Mouse (Mus musculus): ENCODE results near the gene Mslnl. TPM values are rescaled to one million over a fixed set of nuclear protein-coding genes. Genes with fewer than 3 reads are reported as not detected.
"Not testable (repeated sequence)": the region's sequence is repeated elsewhere in the genome, so short reads cannot be mapped to it uniquely, and the experiment has no call there.

Gene Mslnl
- polyA plus RNA-seq, 1 experiment from 2014 or later: not detected

DNA sequence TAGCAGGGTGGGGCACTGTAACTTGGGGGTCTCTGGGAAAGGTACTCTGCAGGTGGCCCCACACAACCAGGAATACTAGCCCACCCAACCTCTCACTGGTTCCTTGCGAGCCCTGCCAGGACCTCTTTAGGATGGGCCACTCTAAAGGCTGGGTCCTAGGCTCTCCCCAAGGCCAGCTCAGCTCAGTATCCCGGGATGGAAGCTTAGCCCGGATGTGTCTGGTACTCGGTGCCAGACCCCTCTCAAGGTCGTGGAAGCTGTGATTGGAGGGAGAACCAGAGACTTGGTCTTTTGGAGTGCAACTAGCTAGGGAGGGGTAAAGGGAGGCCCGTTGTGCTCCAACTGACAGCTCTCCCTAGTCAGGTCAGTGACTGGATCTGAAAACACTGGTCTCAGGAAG is 18.2 kb upstream of the Mslnl start:
- Histone ChIP-seq H3K36me3 (peaks cover 40% of the 10 kb centered on the region), H3K9me3 (no peaks in the 10 kb centered on the region), H3K4me1 (peaks cover 20% of the 10 kb centered on the region), H3K4me2 (peak overlapping the region; percentile 78), H3K27ac (no peak overlapping the region), H3K9ac (peak overlapping the region; percentile 69), H3K4me3 (peak overlapping the region; percentile 45), H3K27me3 (peaks cover 36% of the 10 kb centered on the region)
- ATAC-seq (ENCODE audit: insufficient number of reproducible peaks, insufficient read depth, low FRiP score, low TSS enrichment, low read depth): no peak
- 10% methylated on average over 6 of the region's 6 CpGs for WGBS

DNA sequence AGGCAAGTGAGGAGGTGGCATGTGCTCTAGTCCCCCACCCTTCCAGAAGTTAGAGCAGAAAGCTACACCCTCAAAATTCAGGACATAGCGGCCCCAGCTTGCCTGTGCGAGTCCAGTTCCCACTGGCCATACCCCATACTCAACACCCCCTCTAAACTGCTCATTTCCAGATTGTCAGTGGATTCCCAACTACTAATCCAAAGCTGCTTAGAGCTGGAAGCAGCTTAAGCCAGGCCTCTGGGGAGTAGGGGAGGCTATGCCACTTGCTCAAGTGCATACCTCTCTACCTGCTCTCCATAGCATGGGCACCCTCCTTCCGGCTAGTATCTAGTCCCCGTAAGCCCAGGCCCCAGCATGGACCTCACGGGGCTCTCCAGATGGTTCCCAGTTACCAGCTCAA is 14.4 kb upstream of the Mslnl start:
- H3K36me3 ChIP-seq: peaks cover 63% of the 10 kb centered on the region
- no peak overlapping the region for H3K4me2 ChIP-seq
- WGBS: 93% methylated on average over 5 of the region's 5 CpGs
- H3K9me3 ChIP-seq: no peaks in the 10 kb centered on the region
- H3K27me3 ChIP-seq: peaks cover 19% of the 10 kb centered on the region
- 0 out of 2 replicates have a peak overlapping the region, but pooled peaks have one; percentile 6 for H3K9ac ChIP-seq
- H3K4me3 ChIP-seq: no peak overlapping the region
- peaks cover 23% of the 10 kb centered on the region for H3K4me1 ChIP-seq
- ATAC-seq (ENCODE audit: insufficient number of reproducible peaks, insufficient read depth, low FRiP score, low TSS enrichment, low read depth): no peak
- no peak overlapping the region for H3K27ac ChIP-seq

DNA sequence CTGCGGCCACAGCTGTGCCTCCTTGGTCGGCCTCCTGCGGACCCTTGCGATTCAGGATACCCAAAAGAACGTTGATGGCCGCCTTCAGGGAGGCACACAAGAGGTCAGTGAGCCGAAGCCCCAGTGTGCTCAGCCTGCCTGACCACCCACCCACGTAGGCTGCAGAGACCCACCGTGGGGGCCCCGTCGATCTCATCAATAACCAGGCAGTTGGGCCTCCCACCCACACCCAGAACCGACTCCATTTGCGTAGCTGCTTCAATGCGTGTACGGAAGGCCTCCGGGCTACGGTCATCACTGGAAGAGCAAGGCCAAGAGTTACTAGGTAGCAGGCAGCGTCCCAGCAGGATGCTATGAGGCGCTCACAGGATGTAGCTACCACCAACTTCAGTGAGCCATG is 12.4 kb upstream of the Mslnl start:
- no peak overlapping the region for H3K4me2 ChIP-seq
- WGBS: 96% methylated on average over 19 of the region's 19 CpGs
- no peak overlapping the region for H3K27ac ChIP-seq
- H3K9ac ChIP-seq: peak overlapping the region; percentile 22; the same call in 1 of the 2 replicates
- no peaks in the 10 kb centered on the region for H3K27me3 ChIP-seq
- peaks cover 63% of the 10 kb centered on the region for H3K36me3 ChIP-seq
- no peaks in the 10 kb centered on the region for H3K9me3 ChIP-seq
- peaks cover 18% of the 10 kb centered on the region for H3K4me1 ChIP-seq
- no peak overlapping the region for H3K4me3 ChIP-seq
- ATAC-seq (ENCODE audit: insufficient number of reproducible peaks, insufficient read depth, low FRiP score, low TSS enrichment, low read depth): no peak

DNA sequence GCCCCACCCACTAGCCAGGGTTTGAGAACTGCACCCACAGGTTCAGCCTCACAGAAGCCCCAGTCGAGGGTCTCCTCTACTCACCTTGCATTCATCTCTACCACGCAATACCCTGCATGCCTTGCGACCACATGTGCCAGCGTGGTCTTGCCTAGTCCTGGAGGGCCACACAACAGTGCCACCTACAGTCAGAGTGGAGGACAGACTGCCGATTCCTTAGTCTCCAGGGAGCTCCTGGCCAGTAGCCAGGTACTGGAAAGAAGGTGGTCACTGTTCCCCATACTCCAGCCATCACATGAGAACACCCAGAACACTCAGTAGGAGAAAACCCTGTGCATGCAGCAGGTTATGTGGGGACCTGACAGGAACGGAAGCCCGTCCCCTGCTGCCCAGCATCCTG is 11.9 kb upstream of the Mslnl start:
- ATAC-seq (ENCODE audit: insufficient number of reproducible peaks, insufficient read depth, low FRiP score, low TSS enrichment, low read depth): no peak
- Histone ChIP-seq H3K36me3 (peaks cover 62% of the 10 kb centered on the region), H3K4me3 (no peak overlapping the region), H3K4me1 (peaks cover 22% of the 10 kb centered on the region), H3K9me3 (no peaks in the 10 kb centered on the region), H3K27ac (no peak overlapping the region), H3K4me2 (no peak overlapping the region), H3K27me3 (no peaks in the 10 kb centered on the region), H3K9ac (no peak overlapping the region)
- 74% methylated on average over 7 of the region's 7 CpGs for WGBS

DNA sequence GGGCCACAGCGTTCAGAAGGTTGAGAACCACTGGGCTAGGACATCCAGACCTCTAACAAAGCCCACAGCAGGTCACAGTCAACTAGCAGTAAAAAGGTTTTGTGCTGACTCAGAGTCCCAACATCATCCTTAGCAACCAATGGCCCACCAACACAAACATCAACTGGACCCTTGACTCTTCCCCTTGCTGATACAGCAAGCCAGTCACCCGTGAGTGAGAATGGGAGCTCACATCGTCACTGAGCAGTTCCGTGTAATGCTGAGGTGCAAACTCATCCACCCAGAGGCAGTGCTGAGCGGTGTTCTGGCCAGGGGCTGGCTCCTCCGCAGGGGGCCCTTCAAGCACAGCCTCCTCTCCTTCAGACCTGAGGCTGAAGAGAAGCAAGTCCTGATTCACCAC is 10.6 kb upstream of the Mslnl start:
- 0 out of 2 replicates have a peak overlapping the region, but pooled peaks have one; percentile 40 for H3K9ac ChIP-seq
- H3K9me3 ChIP-seq: no peaks in the 10 kb centered on the region
- peaks cover 23% of the 10 kb centered on the region for H3K4me1 ChIP-seq
- H3K27ac ChIP-seq: no peak overlapping the region
- WGBS: 80% methylated on average over 6 of the region's 6 CpGs
- H3K36me3 ChIP-seq: peaks cover 59% of the 10 kb centered on the region
- H3K4me2 ChIP-seq: no peak overlapping the region
- no peak for ATAC-seq (ENCODE audit: insufficient number of reproducible peaks, insufficient read depth, low FRiP score, low TSS enrichment, low read depth)
- no peaks in the 10 kb centered on the region for H3K27me3 ChIP-seq
- no peak overlapping the region for H3K4me3 ChIP-seq

DNA sequence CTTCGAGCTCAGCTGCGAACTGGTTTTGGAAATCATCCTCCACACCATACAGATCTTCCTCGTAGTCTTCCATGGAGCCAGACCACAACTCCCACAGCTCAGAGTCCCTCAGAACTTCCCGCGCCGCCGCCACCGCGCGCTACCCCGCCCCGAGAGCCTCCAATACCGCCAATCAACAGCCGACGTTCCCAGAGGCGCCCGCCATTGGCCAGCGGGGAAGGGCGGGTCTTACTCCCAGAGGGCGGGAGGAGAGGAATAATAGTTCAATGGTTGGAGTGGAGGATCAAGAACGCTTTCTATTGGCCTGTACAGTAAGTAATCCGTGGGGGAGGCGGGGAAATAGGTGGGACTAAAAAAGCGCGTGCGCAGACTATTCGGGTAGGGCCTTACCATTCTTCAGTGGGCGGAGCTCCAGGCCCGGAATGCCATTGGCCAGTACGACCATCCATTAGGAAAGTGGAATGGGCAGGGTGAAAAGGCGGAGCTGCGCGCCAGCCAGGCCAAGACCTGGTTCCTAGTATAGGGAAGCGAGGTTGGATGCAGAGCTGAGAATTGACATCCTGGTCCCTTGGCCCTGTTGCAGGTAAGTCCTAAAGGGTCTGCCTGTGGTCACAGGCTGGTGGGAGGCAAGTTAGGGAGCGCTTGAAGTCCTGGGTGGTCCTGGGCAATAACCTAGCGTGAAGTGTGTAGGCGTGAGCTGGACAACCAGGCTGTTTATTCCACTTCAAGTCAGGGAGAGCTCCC is 8.4 kb upstream of the Mslnl start, which contains the start of the genes Chtf18 and Rpusd1:
Gene Chtf18, minus strand, starts transcription at position 155 of the 744 bp plus-strand sequence.
Gene Rpusd1, plus strand, starts transcription at position 406 of the 744 bp plus-strand sequence.
- no peaks in the 10 kb centered on the region for H3K9me3 ChIP-seq
- under 1% methylated on average over 37 of the region's 37 CpGs for WGBS
- ATAC-seq (ENCODE audit: insufficient number of reproducible peaks, insufficient read depth, low FRiP score, low TSS enrichment, low read depth): peak; percentile 98
- H3K4me2 ChIP-seq: peak within 1 kb of the TSS; percentile 96
- no peaks in the 10 kb centered on the region for H3K27me3 ChIP-seq
- H3K4me3 ChIP-seq: peak within 1 kb of the TSS; percentile 65
- peak within 1 kb of the TSS; percentile 86 for H3K9ac ChIP-seq
- peaks cover 23% of the 10 kb centered on the region for H3K4me1 ChIP-seq
- peak within 1 kb of the TSS; percentile 53 for H3K27ac ChIP-seq
- peaks cover 49% of the 10 kb centered on the region for H3K36me3 ChIP-seq

DNA sequence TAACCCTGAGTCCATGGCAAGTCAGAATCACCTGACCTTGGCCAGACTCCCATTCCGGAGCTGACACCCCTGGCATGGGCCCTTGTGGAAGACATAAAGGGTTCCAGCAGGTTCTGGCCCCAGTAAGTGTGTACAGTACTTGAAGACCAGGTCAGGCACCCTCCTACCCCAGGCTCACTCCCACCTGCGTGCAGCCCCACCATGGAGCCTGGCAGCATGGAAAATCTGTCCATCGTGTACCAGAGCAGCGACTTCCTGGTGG is 7.9 kb upstream of the Mslnl start:
- peak overlapping the region; percentile 53 for H3K27ac ChIP-seq
- peaks cover 44% of the 10 kb centered on the region for H3K36me3 ChIP-seq
- 22% methylated on average over 4 of the region's 4 CpGs for WGBS

DNA sequence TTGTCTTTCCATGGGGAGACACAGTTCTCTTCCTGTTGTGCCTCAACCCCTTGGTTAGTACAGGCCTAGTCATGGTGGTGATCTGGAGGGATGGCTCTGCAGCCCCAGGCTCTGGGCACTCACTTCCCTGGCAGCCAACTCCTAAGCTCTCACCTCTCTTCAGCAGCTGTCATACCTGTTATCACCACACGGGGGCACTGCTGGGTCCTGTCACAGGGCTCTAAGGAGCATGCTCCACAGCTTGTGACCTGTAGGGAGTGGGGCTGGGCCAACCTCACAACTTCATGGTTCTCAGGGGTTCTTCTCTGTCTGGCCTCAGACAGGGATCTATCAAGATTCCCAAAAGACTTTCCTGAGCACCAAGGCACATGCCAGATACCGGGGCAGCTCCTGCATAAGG is 3.8 kb upstream of the Mslnl start:
- WGBS: 17% methylated on average over 2 of the region's 2 CpGs

More for the DNA sequence above, 7.9 kb upstream of the Mslnl start:
- Histone ChIP-seq H3K4me1 (peaks cover 23% of the 10 kb centered on the region), H3K4me3 (peak overlapping the region; percentile 65), H3K4me2 (peak overlapping the region; percentile 96), H3K9ac (peak overlapping the region; percentile 86), H3K9me3 (no peaks in the 10 kb centered on the region), H3K27me3 (no peaks in the 10 kb centered on the region)
- no peak for ATAC-seq (ENCODE audit: insufficient number of reproducible peaks, insufficient read depth, low FRiP score, low TSS enrichment, low read depth)

DNA sequence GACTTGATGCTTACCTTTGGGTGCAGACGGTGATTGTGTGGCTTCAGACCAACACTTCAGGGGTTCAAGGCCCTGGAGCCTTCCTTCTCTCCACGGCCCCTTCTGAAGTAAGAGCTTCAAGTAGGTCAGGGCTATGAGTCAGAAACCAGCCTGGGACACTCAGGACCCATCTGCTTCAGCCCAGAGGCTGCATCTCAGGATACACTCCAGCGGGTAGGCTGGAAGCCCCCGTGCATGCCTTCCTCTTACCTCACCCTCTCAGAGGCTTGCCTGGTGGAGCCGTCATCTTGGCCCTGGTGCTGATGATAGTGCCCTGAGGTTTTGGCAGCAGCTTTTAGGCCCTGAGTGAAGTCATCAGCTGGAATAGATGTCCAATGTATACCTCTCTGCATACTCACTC is 596 bp upstream of the Mslnl start:
- H3K9ac ChIP-seq: peak overlapping the region; percentile 36; the same call in 1 of the 2 replicates
- no peaks in the 10 kb centered on the region for H3K4me1 ChIP-seq
- H3K27ac ChIP-seq: no peak overlapping the region
- no peaks in the 10 kb centered on the region for H3K9me3 ChIP-seq
- no peaks in the 10 kb centered on the region for H3K27me3 ChIP-seq
- H3K36me3 ChIP-seq: peaks cover 12% of the 10 kb centered on the region
- no peak for ATAC-seq (ENCODE audit: insufficient number of reproducible peaks, insufficient read depth, low FRiP score, low TSS enrichment, low read depth)
- H3K4me3 ChIP-seq: no peak overlapping the region
- 79% methylated on average over 5 of the region's 5 CpGs for WGBS
- no peak overlapping the region for H3K4me2 ChIP-seq

More for the DNA sequence above, 3.8 kb upstream of the Mslnl start:
- no peak overlapping the region for H3K27ac ChIP-seq
- peaks cover 11% of the 10 kb centered on the region for H3K4me1 ChIP-seq
- H3K9ac ChIP-seq: no peak overlapping the region
- H3K4me3 ChIP-seq: no peak overlapping the region
- no peaks in the 10 kb centered on the region for H3K9me3 ChIP-seq
- H3K36me3 ChIP-seq: peaks cover 24% of the 10 kb centered on the region
- H3K4me2 ChIP-seq: no peak overlapping the region
- no peak for ATAC-seq (ENCODE audit: insufficient number of reproducible peaks, insufficient read depth, low FRiP score, low TSS enrichment, low read depth)
- no peaks in the 10 kb centered on the region for H3K27me3 ChIP-seq

DNA sequence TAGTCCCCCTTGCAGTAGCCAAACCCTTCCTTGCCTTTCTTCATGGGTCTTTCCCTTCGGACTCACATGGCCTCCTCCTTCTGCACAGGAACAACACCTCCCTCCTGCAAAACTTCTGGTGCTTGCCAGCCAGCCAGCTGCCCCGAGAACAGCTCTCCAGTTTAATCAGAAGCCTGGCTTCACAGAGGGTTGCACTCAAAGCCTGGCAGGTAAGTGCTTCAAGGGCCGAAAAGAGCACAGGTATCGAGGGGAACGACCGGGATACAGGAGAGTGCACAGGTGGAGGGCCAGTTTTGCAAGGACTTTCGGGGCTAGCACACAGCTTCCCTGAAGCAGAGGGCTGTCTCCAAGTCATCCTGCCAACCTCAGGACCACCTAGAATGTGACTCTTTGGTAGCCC is 3.0 kb downstream of the Mslnl start:
- no peak overlapping the region for H3K4me2 ChIP-seq
- H3K9me3 ChIP-seq: no peaks in the 10 kb centered on the region
- no peaks in the 10 kb centered on the region for H3K27me3 ChIP-seq
- H3K9ac ChIP-seq: no peak overlapping the region
- no peak overlapping the region for H3K4me3 ChIP-seq
- no peak for ATAC-seq (ENCODE audit: insufficient number of reproducible peaks, insufficient read depth, low FRiP score, low TSS enrichment, low read depth)
- 81% methylated on average over 7 of the region's 7 CpGs for WGBS
- H3K27ac ChIP-seq: no peak overlapping the region
- no peaks in the 10 kb centered on the region for H3K36me3 ChIP-seq
- no peaks in the 10 kb centered on the region for H3K4me1 ChIP-seq

DNA sequence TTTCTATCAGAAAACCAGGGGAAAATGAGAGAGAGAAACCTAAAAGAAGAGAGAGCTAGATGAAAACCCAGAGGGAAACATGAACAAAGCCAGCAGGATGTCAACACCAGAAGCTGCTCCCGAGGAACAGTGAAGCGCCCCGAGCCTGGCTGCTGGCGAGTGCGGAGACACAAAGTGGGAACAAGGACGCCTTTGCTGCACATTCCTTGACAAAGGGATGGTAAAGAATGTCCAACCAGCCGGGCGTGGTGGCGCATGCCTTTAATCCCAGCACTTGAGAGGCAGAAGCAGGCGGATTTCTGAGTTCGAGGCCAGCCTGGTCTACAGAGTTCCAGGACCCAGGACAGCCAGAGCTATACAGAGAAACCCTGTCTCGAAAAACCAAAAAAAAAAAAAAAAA is 5.6 kb downstream of the Mslnl start:
- H3K4me1 ChIP-seq; H3K4me2 ChIP-seq; H3K9me3 ChIP-seq; H3K27me3 ChIP-seq; ATAC-seq (ENCODE audit: insufficient number of reproducible peaks, insufficient read depth, low FRiP score, low TSS enrichment, low read depth); H3K9ac ChIP-seq; H3K4me3 ChIP-seq; H3K36me3 ChIP-seq; H3K27ac ChIP-seq: not testable (repeated sequence)
- WGBS: 71% methylated on average over 12 of the region's 12 CpGs

DNA sequence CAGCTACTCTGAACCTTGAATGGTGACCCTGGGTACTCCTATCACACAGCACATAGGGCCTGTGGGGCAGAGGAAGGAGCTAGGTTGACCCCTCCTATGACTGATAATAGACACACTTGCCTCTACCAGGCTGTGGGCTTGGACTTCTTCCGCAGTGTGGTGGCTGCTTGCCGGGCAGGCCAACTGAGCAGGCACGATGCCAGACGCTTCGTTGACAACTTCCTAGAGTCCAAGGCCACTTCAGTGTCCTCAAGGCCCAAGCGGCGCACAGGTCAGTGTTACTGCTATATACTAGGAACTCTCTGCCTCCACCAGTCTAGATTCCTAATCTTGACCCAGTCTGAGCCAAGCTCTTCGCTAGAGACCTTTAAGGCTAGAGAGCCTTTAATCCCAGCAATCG is 8.0 kb downstream of the Mslnl start:
- Histone ChIP-seq H3K9ac (no peak overlapping the region), H3K4me2 (no peak overlapping the region), H3K36me3 (no peaks in the 10 kb centered on the region), H3K9me3 (no peaks in the 10 kb centered on the region), H3K4me1 (no peaks in the 10 kb centered on the region), H3K27me3 (0 out of 2 replicates have a peak, but pooled peaks cover 3% of the 10 kb centered on the region), H3K27ac (no peak overlapping the region), H3K4me3 (no peak overlapping the region)
- 92% methylated on average over 9 of the region's 9 CpGs for WGBS
- no peak for ATAC-seq (ENCODE audit: insufficient number of reproducible peaks, insufficient read depth, low FRiP score, low TSS enrichment, low read depth)
